Mouse (Mus musculus) monocyte, adult 59 days (primary cell): Measurements from ENCODE around the gene Acsf3. TPM values are rescaled to one million over a fixed set of nuclear protein-coding genes. Genes with fewer than 3 reads are reported as not detected.

Source experiments
- total RNA-seq, 2 experiments: library from RNA; stranded (reverse); gene quantifications; one replicate each; pipeline ENCODE4 v1.2.4; 2023

Acsf3 gene
- total RNA-seq = 1 to 10 TPM; 9.7 to 9.9 TPM

GRCm38 (mm10) chr8:122775285-122776155 lies at the start of gene Acsf3:
Acsf3 (plus strand) TSS chr8:122775486.

GRCm38 (mm10) chr8:122847829-122848561 lies 72.7 kb downstream of the Acsf3 start, which contains the start of gene Cdh15:
Cdh15 (plus strand) TSS chr8:122847966.

Other genes with a start within 250 kb of the Acsf3 start
- gene Piezo1, start 224.2 kb upstream of the Acsf3 start, total RNA-seq = 100 to 1,000 TPM; 125 to 127 TPM
- gene Cdt1, start 207.5 kb upstream of the Acsf3 start, total RNA-seq = 10 to 100 TPM; 23.8 to 29.1 TPM
- 100 to 1,000 TPM; 142 to 157 TPM for gene Aprt, start 198.6 kb upstream of the Acsf3 start, total RNA-seq
- 10 to 100 TPM; 30.8 to 32.1 TPM for gene Galns, start 164.0 kb upstream of the Acsf3 start, total RNA-seq
- gene Trappc2l, start 163.8 kb upstream of the Acsf3 start, total RNA-seq = 10 to 100 TPM; 40.8 to 50.4 TPM
- gene Pabpn1l, start 152.7 kb upstream of the Acsf3 start, total RNA-seq = under 1 TPM in 1 of 2 experiments, not detected in 1; 0.79 TPM
- 100 to 1,000 TPM; 133 to 179 TPM for gene Cbfa2t3, start 76.4 kb upstream of the Acsf3 start, total RNA-seq
- gene Cdh15, start 72.5 kb downstream of the Acsf3 start, total RNA-seq = not detected